Mouse (Mus musculus) cerebellum, postnatal 36 days (tissue): Measurements from ENCODE around the gene Mmp7.

Experiments used
- DNase-seq, 2 experiments: peaks; one replicate each; pipeline ENCODE4 v3.0.0; 2021 to 2022; ENCODE audit warnings: mixed read lengths in 2 of 2

Mmp7 gene

DNA sequence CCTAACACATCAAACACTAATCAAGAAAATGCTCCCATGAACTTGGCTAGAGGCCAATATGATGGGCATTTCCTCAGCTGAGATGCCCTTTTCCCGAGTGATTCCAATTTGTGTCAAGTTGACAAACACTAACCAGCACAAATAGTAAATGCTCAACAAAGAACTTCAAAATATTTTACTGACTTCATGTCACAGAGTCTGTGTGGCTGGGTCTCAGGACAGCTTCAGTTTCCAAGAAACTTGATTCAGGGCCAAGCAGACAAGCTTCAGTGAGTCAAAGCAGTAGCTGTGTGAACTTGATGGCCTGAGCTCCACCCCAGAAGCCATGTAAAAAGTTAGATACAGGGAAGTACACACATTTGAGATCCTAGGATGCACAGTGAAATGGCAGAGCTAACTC lies 52.3 kb downstream of the Mmp7 start:
- no peak for DNase-seq

DNA sequence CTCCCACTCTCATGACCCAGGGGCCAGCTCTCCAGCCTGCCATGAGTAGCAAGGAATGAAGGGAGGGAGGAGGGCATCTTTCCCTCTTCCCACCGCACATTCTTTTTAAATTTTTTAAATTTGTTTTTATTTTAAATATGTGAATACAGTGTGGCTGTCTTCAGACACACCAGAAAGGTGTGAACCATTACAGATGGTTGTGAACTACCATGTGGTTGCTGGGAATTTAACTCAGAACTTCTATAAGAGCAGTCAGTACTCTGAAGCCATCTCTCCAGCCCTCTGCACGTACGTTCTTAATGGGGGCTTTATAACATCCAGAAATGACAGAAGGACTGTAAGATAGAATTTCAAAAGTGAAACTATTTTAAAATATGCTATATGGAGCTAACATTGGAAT lies 57.0 kb downstream of the Mmp7 start:
- no peak for DNase-seq
